Mouse (Mus musculus): ENCODE measurements around the gene Gfer. TPM values are rescaled to one million over a fixed set of nuclear protein-coding genes. Genes with fewer than 3 reads are reported as not detected.

Gene Gfer
- 12.9 to 22.3 TPM (median 19.2 TPM) in 4 replicates for total RNA-seq (2023)

GRCm38 (mm10) chr17:24696011-24696697, at the start of gene Gfer, which contains the start of gene Noxo1:
Gfer (minus strand) TSS chr17:24696156.
Noxo1 (plus strand) TSS chr17:24696234.

GRCm38 (mm10) chr17:24736330-24737051, 40.5 kb upstream of the Gfer start, which contains the start of gene Msrb1:
Msrb1 (plus strand) TSS chr17:24736642.

GRCm38 (mm10) chr17:24727618-24728017, 31.7 kb upstream of the Gfer start, which contains the start of gene Rpl3l:
Rpl3l (plus strand) TSS chr17:24727820.

GRCm38 (mm10) chr17:24724184-24724583, 28.2 kb upstream of the Gfer start, which contains the start of gene Ndufb10:
Ndufb10 (minus strand) TSS chr17:24724478.

GRCm38 (mm10) chr17:24717943-24718342, 22.0 kb upstream of the Gfer start, which contains the start of the genes Rnf151 and Rps2:
Rnf151 (minus strand) TSS chr17:24718063.
Rps2 (plus strand) TSS chr17:24718116.

GRCm38 (mm10) chr17:24706982-24707800, 11.2 kb upstream of the Gfer start, which contains the start of gene Tbl3:
Tbl3 (minus strand) TSS chr17:24707660.

GRCm38 (mm10) chr17:24689251-24690081, 6.5 kb downstream of the Gfer start, which contains the start of gene Syngr3:
Syngr3 (minus strand) TSS chr17:24689955.

GRCm38 (mm10) chr17:24669545-24670245, 26.3 kb downstream of the Gfer start, which contains the start of gene Zfp598:
Zfp598 (plus strand) TSS chr17:24669687.

GRCm38 (mm10) chr17:24658017-24658758, 37.8 kb downstream of the Gfer start, which contains the start of gene Npw:
Npw (minus strand) TSS chr17:24658457.

GRCm38 (mm10) chr17:24650070-24650616, 45.8 kb downstream of the Gfer start, which contains the start of gene Slc9a3r2:
Slc9a3r2 (minus strand) TSS chr17:24650327.

Other genes with a start within 250 kb of the Gfer start
- gene E4f1, start 225.8 kb downstream of the Gfer start, total RNA-seq (2023) = 53.5 to 67.6 TPM (median 60.7 TPM) in 4 replicates
- 14.3 to 17.9 TPM (median 16.6 TPM) in 4 replicates for gene Pgp, start 225.8 kb downstream of the Gfer start, total RNA-seq (2023)
- 0.91 to 1.0 TPM in 2 of 4 replicates, not detected in the others for gene Bricd5, start 222.3 kb downstream of the Gfer start, total RNA-seq (2023)
- 16.1 to 24.1 TPM (median 21.4 TPM) in 4 replicates for gene Mlst8, start 217.1 kb downstream of the Gfer start, total RNA-seq (2023)
- not detected in 4 replicates for gene Caskin1, start 207.6 kb downstream of the Gfer start, total RNA-seq (2023)
- gene Traf7, start 168.2 kb downstream of the Gfer start, total RNA-seq (2023) = 174 to 212 TPM (median 202 TPM) in 4 replicates
- 0.92 to 3.0 TPM (median 1.4 TPM) in 4 replicates for gene Rab26, start 161.9 kb downstream of the Gfer start, total RNA-seq (2023)
- 66.6 to 77.7 TPM (median 73.9 TPM) in 4 replicates for gene Pkd1, start 146.3 kb downstream of the Gfer start, total RNA-seq (2023)
- 90.9 to 106 TPM (median 96.8 TPM) in 4 replicates for gene Tsc2, start 63.5 kb downstream of the Gfer start, total RNA-seq (2023)
- gene Nthl1, start 63.5 kb downstream of the Gfer start, total RNA-seq (2023) = 4.4 to 5.8 TPM (median 5.0 TPM) in 4 replicates
- gene Slc9a3r2, start 45.8 kb downstream of the Gfer start, total RNA-seq (2023) = 0.41 to 0.48 TPM in 2 of 4 replicates, not detected in the others
- not detected in 4 replicates for gene Npw, start 37.7 kb downstream of the Gfer start, total RNA-seq (2023)
- 54.6 to 60.8 TPM (median 56.6 TPM) in 4 replicates for gene Zfp598, start 26.5 kb downstream of the Gfer start, total RNA-seq (2023)
- gene Syngr3, start 6.2 kb downstream of the Gfer start, total RNA-seq (2023) = not detected in 4 replicates
- 5.5 to 8.2 TPM (median 5.8 TPM) in 4 replicates for gene Noxo1, start 78 bp upstream of the Gfer start, total RNA-seq (2023)
- 27.5 to 42.8 TPM (median 32.7 TPM) in 4 replicates for gene Tbl3, start 11.5 kb upstream of the Gfer start, total RNA-seq (2023)
- not detected in 4 replicates for gene Rnf151, start 21.9 kb upstream of the Gfer start, total RNA-seq (2023)
- 1,219 to 1,283 TPM (median 1,236 TPM) in 4 replicates for gene Rps2, start 22.0 kb upstream of the Gfer start, total RNA-seq (2023)
- 67.0 to 84.4 TPM (median 75.9 TPM) in 4 replicates for gene Ndufb10, start 28.3 kb upstream of the Gfer start, total RNA-seq (2023)
- gene Rpl3l, start 31.7 kb upstream of the Gfer start, total RNA-seq (2023) = 1.6 TPM in 1 of 4 replicates, not detected in the others
- gene Msrb1, start 40.5 kb upstream of the Gfer start, total RNA-seq (2023) = 32.3 to 40.3 TPM (median 34.7 TPM) in 4 replicates
- gene Hs3st6, start 56.8 kb upstream of the Gfer start, total RNA-seq (2023) = not detected in 4 replicates
- gene Meiob, start 108.1 kb upstream of the Gfer start, total RNA-seq (2023) = not detected in 4 replicates
- gene Hagh, start 144.0 kb upstream of the Gfer start, total RNA-seq (2023) = 29.2 to 37.9 TPM (median 31.8 TPM) in 4 replicates
- 1.6 to 2.9 TPM (median 2.5 TPM) in 4 replicates for gene Fahd1, start 154.2 kb upstream of the Gfer start, total RNA-seq (2023)
- gene Igfals, start 169.8 kb upstream of the Gfer start, total RNA-seq (2023) = 0.45 to 0.72 TPM (median 0.59 TPM) in 4 replicates
- 53.9 to 62.6 TPM (median 58.4 TPM) in 4 replicates for gene Nubp2, start 190.2 kb upstream of the Gfer start, total RNA-seq (2023)
- gene Spsb3, start 190.5 kb upstream of the Gfer start, total RNA-seq (2023) = 22.1 to 30.5 TPM (median 28.7 TPM) in 4 replicates
- 65.3 to 77.7 TPM (median 72.9 TPM) in 4 replicates for gene Eme2, start 198.9 kb upstream of the Gfer start, total RNA-seq (2023)
- gene Mrps34, start 199.0 kb upstream of the Gfer start, total RNA-seq (2023) = 27.2 to 32.9 TPM (median 29.8 TPM) in 4 replicates
- gene Nme3, start 200.3 kb upstream of the Gfer start, total RNA-seq (2023) = 16.7 to 22.9 TPM (median 20.5 TPM) in 4 replicates
- 208 to 219 TPM (median 213 TPM) in 4 replicates for gene Mapk8ip3, start 240.8 kb upstream of the Gfer start, total RNA-seq (2023)